Mouse (Mus musculus): ENCODE measurements around the gene Nkx2-9. TPM values are rescaled to one million over a fixed set of nuclear protein-coding genes. Genes with fewer than 3 reads are reported as not detected.

Nkx2-9 gene
- polyA plus RNA-seq, 1 experiment, result 0.29 TPM

GRCm38 (mm10) chr12:56591722-56592121 lies 21.4 kb downstream of the Nkx2-9 start:
- DNase-seq (ENCODE audit: low read depth), result no peak
- TF ChIP-seq POLR2A (IDR thresholded peaks at IDR 0.05; ENCODE audit: borderline replicate concordance, extremely low read depth, insufficient read depth, insufficient read length, poor library complexity, severe bottlenecking) (no peak), CTCF (IDR thresholded peaks at IDR 0.05; ENCODE audit: borderline replicate concordance, extremely low read depth, insufficient read depth, insufficient read length) (peak; percentile 66; the same call in 1 of the 2 replicates)

GRCm38 (mm10) chr12:56587830-56588229 lies 25.3 kb downstream of the Nkx2-9 start:
- DNase-seq (ENCODE audit: low read depth), result peak; percentile 75
- TF ChIP-seq CTCF (IDR thresholded peaks at IDR 0.05; ENCODE audit: borderline replicate concordance, extremely low read depth, insufficient read depth, insufficient read length) (peak; percentile 51; the same call in 1 of the 2 replicates), POLR2A (IDR thresholded peaks at IDR 0.05; ENCODE audit: borderline replicate concordance, extremely low read depth, insufficient read depth, insufficient read length, poor library complexity, severe bottlenecking) (no peak)

Other genes with a start within 250 kb of the Nkx2-9 start
- 29.4 and 75.7 TPM in 2 replicates for gene Nkx2-1, start 76.4 kb downstream of the Nkx2-9 start, polyA plus RNA-seq (2012; rRNA removed)
- 0.05 and 0.10 TPM in 2 replicates for gene Pax9, start 78.5 kb upstream of the Nkx2-9 start, polyA plus RNA-seq (2012; rRNA removed)